Comparison of ENCODE assay signal across 17 mouse cellular contexts in the genomic region with DNA sequence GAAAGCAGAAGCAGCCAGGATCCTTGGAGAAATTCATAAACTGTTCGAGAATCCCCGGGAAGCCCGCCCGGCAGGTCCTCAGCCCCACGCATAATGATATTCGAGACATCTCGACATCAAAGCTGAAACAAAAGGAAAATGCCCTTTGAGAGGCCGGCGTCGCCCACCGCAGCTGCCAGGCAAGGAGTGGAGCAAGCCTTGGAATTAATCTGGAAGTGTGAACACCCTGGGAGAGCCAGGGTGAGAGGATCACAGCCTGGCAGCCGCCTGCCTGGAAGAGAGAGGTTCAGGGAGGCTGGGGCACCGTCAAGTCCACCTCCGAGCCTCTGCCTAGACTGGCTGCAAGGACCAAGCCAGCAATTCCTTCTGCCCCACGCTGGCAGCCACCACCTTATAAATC. TPM values are rescaled to one million over a fixed set of nuclear protein-coding genes. Genes with fewer than 3 reads are reported as not detected.
DNase-seq lines count a peak whose midpoint lies in the region; ATAC-seq lines count a peak whose summit lies in the region.
"Had no signal": no experiment of that assay in that cellular context is flagged by ENCODE, and none has a peak within 500 bp of the region (broad histone marks: within the 10 kb centered on the region; RNA-seq: fewer than 3 reads in every experiment).

No protein-coding gene starts in this region.

- H3K4me3 ChIP-seq in heart, embryonic 13.5 days: no peak overlapping the region
- H3K4me3 ChIP-seq in hindbrain, embryonic 11.5 days (ENCODE audit: low read depth, low read length): no peak overlapping the region
- H3K4me3 ChIP-seq in midbrain, embryonic 13.5 days (replicated peaks): no peak overlapping the region
- H3K4me3 ChIP-seq: erythroblast, embryonic 14.5 days; heart, embryonic 15.5 days; layer of hippocampus, adult 2 months had no signal

- peaks cover 49% of the 10 kb centered on the region for H3K27me3 ChIP-seq in heart, embryonic 13.5 days (replicated peaks)
- H3K27me3 ChIP-seq in hindbrain, embryonic 11.5 days (ENCODE audit: control insufficient read depth, insufficient read depth, low read length): peaks cover 6% of the 10 kb centered on the region; the same call in 1 of the 2 replicates
- no peaks in the 10 kb centered on the region for H3K27me3 ChIP-seq in midbrain, embryonic 13.5 days

- WGBS in heart, embryonic 13.5 days: 31% methylated on average over 15 of the region's 15 CpGs
- WGBS in hindbrain, embryonic 11.5 days: 13% methylated on average over 15 of the region's 15 CpGs
- WGBS in midbrain, embryonic 13.5 days: 5% methylated on average over 15 of the region's 15 CpGs

- DNase-seq in heart, postnatal 4 days: no peak
- peak; percentile 52 for DNase-seq in MN1 (ENCODE audit: low spot score)
- peak; percentile 33 for DNase-seq in hindbrain, embryonic 11.5 days (ENCODE audit: low spot score)
- DNase-seq in right cerebral cortex, adult 2 months (ENCODE audit: low spot score in 2 of 2): no peak
- no peak for DNase-seq in retina, embryonic 14.5 days (ENCODE audit: low spot score)
- DNase-seq in adrenal gland, postnatal 36 days: no peak
- DNase-seq: adrenal gland, adult 2 months; lung, postnatal 10 days had no signal

- H3K9ac ChIP-seq in heart, embryonic 13.5 days: peak overlapping the region; percentile 17; the same call in 1 of the 2 replicates
- peak overlapping the region; percentile 34; the same call in 1 of the 2 replicates for H3K9ac ChIP-seq in hindbrain, embryonic 11.5 days (ENCODE audit: low read depth, low read length)
- H3K9ac ChIP-seq in midbrain, embryonic 13.5 days (replicated peaks): peak overlapping the region; percentile 36; the same call in 1 of the 2 replicates
- H3K9ac ChIP-seq: heart, embryonic 15.5 days had no signal

- peaks cover 5% of the 10 kb centered on the region for H3K9me3 ChIP-seq in heart, embryonic 13.5 days
- H3K9me3 ChIP-seq in hindbrain, embryonic 11.5 days (ENCODE audit: control insufficient read depth, low read length): peaks cover 3% of the 10 kb centered on the region; the same call in 1 of the 2 replicates
- peaks cover 7% of the 10 kb centered on the region for H3K9me3 ChIP-seq in midbrain, embryonic 13.5 days
- H3K9me3 ChIP-seq: heart, embryonic 15.5 days had no signal

- peaks cover 28% of the 10 kb centered on the region for H3K4me1 ChIP-seq in heart, embryonic 13.5 days
- H3K4me1 ChIP-seq in hindbrain, embryonic 11.5 days (replicated peaks; ENCODE audit: control insufficient read depth, insufficient read depth, low read length): peaks cover 6% of the 10 kb centered on the region
- H3K4me1 ChIP-seq in midbrain, embryonic 13.5 days (replicated peaks): peaks cover 43% of the 10 kb centered on the region

- ATAC-seq in heart, embryonic 13.5 days (ENCODE audit: extremely low read depth, insufficient number of reproducible peaks, low FRiP score, low TSS enrichment): no peak
- ATAC-seq in hindbrain, embryonic 11.5 days (ENCODE audit: low FRiP score): no peak
- ATAC-seq in midbrain, embryonic 13.5 days: no peak
- ATAC-seq: intestine, embryonic 16.5 days; Patski had no signal

- no peak overlapping the region for H3K4me2 ChIP-seq in heart, embryonic 13.5 days
- H3K4me2 ChIP-seq in hindbrain, embryonic 11.5 days (replicated peaks; ENCODE audit: low read depth, low read length): 0 out of 2 replicates have a peak overlapping the region, but pooled peaks have one; percentile 14
- peak overlapping the region; percentile 32 for H3K4me2 ChIP-seq in midbrain, embryonic 13.5 days (replicated peaks)
- H3K4me2 ChIP-seq: heart, embryonic 15.5 days had no signal

- no peaks in the 10 kb centered on the region for H3K36me3 ChIP-seq in heart, embryonic 13.5 days
- H3K36me3 ChIP-seq in hindbrain, embryonic 11.5 days (ENCODE audit: control insufficient read depth, insufficient read depth, low read length): no peaks in the 10 kb centered on the region
- H3K36me3 ChIP-seq in midbrain, embryonic 13.5 days: no peaks in the 10 kb centered on the region
- H3K36me3 ChIP-seq: heart, embryonic 15.5 days had no signal

- no peak overlapping the region for H3K27ac ChIP-seq in heart, embryonic 13.5 days (replicated peaks)
- peak overlapping the region; percentile 54 for H3K27ac ChIP-seq in hindbrain, embryonic 11.5 days (ENCODE audit: low read depth, low read length)
- H3K27ac ChIP-seq in midbrain, embryonic 13.5 days: peak overlapping the region; percentile 84
- H3K27ac ChIP-seq: heart, embryonic 15.5 days; layer of hippocampus, adult 2 months had no signal

RNA-seq across cellular contexts. Expression of a gene that starts 3.7 kb away (rescaled TPM):
- 4.5 and 4.8 TPM in 2 replicates for polyA plus RNA-seq in heart, embryonic 13.5 days (2015; fragmentation: Nextera tagmentation; extraction: Ambion mirVana)
- total RNA-seq in heart, postnatal 4 days (2021): 10 to 100 TPM; 12.2 to 13.6 TPM
- polyA plus RNA-seq in hindbrain, embryonic 11.5 days (2014; fragmentation: Nextera tagmentation; extraction: Ambion mirVana): 13.7 and 17.4 TPM in 2 replicates
- polyA plus RNA-seq in midbrain, embryonic 13.5 days (2015; fragmentation: Nextera tagmentation; extraction: Ambion mirVana): 22.7 and 23.8 TPM in 2 replicates
- total RNA-seq in adrenal gland, postnatal 36 days (2021): 10 to 100 TPM; 18.6 to 20.9 TPM
- total RNA-seq: common myeloid progenitor, adult 5-6 weeks had no signal

RNA-seq across cellular contexts. Expression of a gene that starts 47.2 kb away (rescaled TPM):
- polyA plus RNA-seq in heart, embryonic 13.5 days (2015; fragmentation: Nextera tagmentation; extraction: Ambion mirVana): 7,724 and 9,145 TPM in 2 replicates
- over 10,000 TPM; 18,495 to 19,403 TPM for total RNA-seq in heart, postnatal 4 days (2021)
- polyA plus RNA-seq in hindbrain, embryonic 11.5 days (2014; fragmentation: Nextera tagmentation; extraction: Ambion mirVana): 0.77 and 1.2 TPM in 2 replicates
- polyA plus RNA-seq in midbrain, embryonic 13.5 days (2015; fragmentation: Nextera tagmentation; extraction: Ambion mirVana): 0.93 and 1.6 TPM in 2 replicates
- total RNA-seq in adrenal gland, postnatal 36 days (2021): 1 to 10 TPM in 1 of 2 experiments, not detected in 1; 2.0 TPM
- total RNA-seq: adrenal gland, adult 2 months; common myeloid progenitor, adult 5-6 weeks had no signal
- polyA plus RNA-seq: adrenal gland, adult 2 months; C2C12; erythroblast, embryonic 14.5 days; Patski had no signal

Comparison
In these comparisons a context has a peak if more than half of its experiments do, and no peak if none do; other contexts are left out.
1. DNase-seq: peak in MN1 (single experiment) and hindbrain, embryonic 11.5 days (single experiment); none in heart, postnatal 4 days (single experiment), right cerebral cortex, adult 2 months (0 of 2), retina, embryonic 14.5 days (single experiment) and adrenal gland, postnatal 36 days (0 of 2).
2. RNA of a gene that starts 47.2 kb away (polyA plus RNA-seq): 7,724 to 9,145 TPM in heart, embryonic 13.5 days; 0.77 to 1.2 TPM in hindbrain, embryonic 11.5 days and 0.93 to 1.6 TPM in midbrain, embryonic 13.5 days; every median in the first group is over 1,000 times any median in the second.
3. Peak in every context shown above with its lines, with median percentiles within 50 percentile points of each other: H3K9ac ChIP-seq.